Mouse (Mus musculus): ENCODE measurements at regions not wholly inside any gene's neighbourhood (a gene's known extent, or its start where the extent isn't known, plus 50 kb on each side); places are given as distances from the start of the nearest gene placed in this dataset.

GRCm38 (mm10) chr9:41861136-41861535 lies 263.0 kb downstream of the Sorl1 start:
- Histone ChIP-seq H3K27ac (replicated peaks in 1 of 2; ENCODE audit: control insufficient read depth in 1 of 2, insufficient read depth in 1 of 2, low read depth in 2 of 2, low read length in 2 of 2) (peak overlapping the region; percentile 55 to 77), H3K9me3 (ENCODE audit: control insufficient read depth, low read length) (no peaks in the 10 kb centered on the region), H3K4me1 (ENCODE audit: control insufficient read depth in 2 of 2, insufficient read depth in 2 of 2, low read length in 2 of 2) (peaks cover 19 to 26% of the 10 kb centered on the region in 2 experiments), H3K4me3 (ENCODE audit: control insufficient read depth in 1 of 2, insufficient read depth in 1 of 2, low read depth in 1 of 2, low read length in 2 of 2) (no peak overlapping the region), H3K27me3 (ENCODE audit: control insufficient read depth, insufficient read depth, low read length) (no peaks in the 10 kb centered on the region), H3K36me3 (ENCODE audit: control insufficient read depth, insufficient read depth, low read length) (no peaks in the 10 kb centered on the region), H3K9ac (ENCODE audit: low read length) (no peak overlapping the region), H3K4me2 (ENCODE audit: low read length) (peak overlapping the region; percentile 50)
- peak; percentile 3; the same call in 1 of the 2 replicates for ATAC-seq (ENCODE audit: insufficient number of reproducible peaks, insufficient read depth, low FRiP score, low read depth)
- WGBS: 45% methylated on average over 5 of the region's 5 CpGs

- Histone ChIP-seq H3K4me2 (ENCODE audit: low read length) (peak overlapping the region; percentile 50), H3K27ac (replicated peaks in 1 of 2; ENCODE audit: control insufficient read depth in 1 of 2, insufficient read depth in 1 of 2, low read depth in 2 of 2, low read length in 2 of 2) (peak overlapping the region; percentile 54 to 77; a peak in 3 of 4 replicates), H3K4me1 (ENCODE audit: control insufficient read depth in 2 of 2, insufficient read depth in 2 of 2, low read length in 2 of 2) (peaks cover 19 to 26% of the 10 kb centered on the region in 2 experiments), H3K36me3 (ENCODE audit: control insufficient read depth, insufficient read depth, low read length) (no peaks in the 10 kb centered on the region), H3K9ac (ENCODE audit: low read length) (0 out of 2 replicates have a peak overlapping the region, but pooled peaks have one; percentile 42), H3K4me3 (ENCODE audit: control insufficient read depth in 1 of 2, insufficient read depth in 1 of 2, low read depth in 1 of 2, low read length in 2 of 2) (no peak overlapping the region), H3K27me3 (ENCODE audit: control insufficient read depth, insufficient read depth, low read length) (no peaks in the 10 kb centered on the region), H3K9me3 (ENCODE audit: control insufficient read depth, low read length) (no peaks in the 10 kb centered on the region)
- 3% methylated on average over 4 of the region's 4 CpGs for WGBS
- peak; percentile 92 for ATAC-seq (ENCODE audit: insufficient number of reproducible peaks, insufficient read depth, low FRiP score, low read depth)
Measured at GRCm38 (mm10) chr9:41860681-41861080, 263.4 kb downstream of the Sorl1 start.

GRCm38 (mm10) chr9:41859780-41860179 lies 264.3 kb downstream of the Sorl1 start:
- Histone ChIP-seq H3K27ac (replicated peaks in 1 of 2; ENCODE audit: control insufficient read depth in 1 of 2, insufficient read depth in 1 of 2, low read depth in 2 of 2, low read length in 2 of 2) (peak overlapping the region; percentile 54 to 77), H3K4me3 (ENCODE audit: control insufficient read depth in 1 of 2, insufficient read depth in 1 of 2, low read depth in 1 of 2, low read length in 2 of 2) (no peak overlapping the region), H3K9ac (ENCODE audit: low read length) (0 out of 2 replicates have a peak overlapping the region, but pooled peaks have one; percentile 42), H3K4me1 (ENCODE audit: control insufficient read depth in 2 of 2, insufficient read depth in 2 of 2, low read length in 2 of 2) (peaks cover 19 to 26% of the 10 kb centered on the region in 2 experiments), H3K36me3 (ENCODE audit: control insufficient read depth, insufficient read depth, low read length) (no peaks in the 10 kb centered on the region), H3K4me2 (ENCODE audit: low read length) (peak overlapping the region; percentile 50; the same call in 1 of the 2 replicates), H3K27me3 (ENCODE audit: control insufficient read depth, insufficient read depth, low read length) (no peaks in the 10 kb centered on the region), H3K9me3 (ENCODE audit: control insufficient read depth, low read length) (no peaks in the 10 kb centered on the region)
- WGBS: 45% methylated on average over 3 of the region's 3 CpGs
- no peak for ATAC-seq (ENCODE audit: insufficient number of reproducible peaks, insufficient read depth, low FRiP score, low read depth)

- no peaks in the 10 kb centered on the region for H3K36me3 ChIP-seq (ENCODE audit: control insufficient read depth, insufficient read depth, low read length)
- WGBS: 55% methylated on average over 1 of the region's 1 CpGs
- no peaks in the 10 kb centered on the region for H3K4me1 ChIP-seq (ENCODE audit: control insufficient read depth in 2 of 2, insufficient read depth in 2 of 2, low read length in 2 of 2)
- no peaks in the 10 kb centered on the region for H3K9me3 ChIP-seq (ENCODE audit: control insufficient read depth, low read length)
- no peaks in the 10 kb centered on the region for H3K27me3 ChIP-seq (ENCODE audit: control insufficient read depth, insufficient read depth, low read length)
- H3K9ac ChIP-seq (ENCODE audit: low read length): no peak overlapping the region
- no peak for ATAC-seq (ENCODE audit: insufficient number of reproducible peaks, insufficient read depth, low FRiP score, low read depth)
- H3K4me2 ChIP-seq (ENCODE audit: low read length): no peak overlapping the region
- no peak overlapping the region for H3K27ac ChIP-seq (replicated peaks in 1 of 2; ENCODE audit: control insufficient read depth in 1 of 2, insufficient read depth in 1 of 2, low read depth in 2 of 2, low read length in 2 of 2)
- H3K4me3 ChIP-seq (ENCODE audit: control insufficient read depth in 1 of 2, insufficient read depth in 1 of 2, low read depth in 1 of 2, low read length in 2 of 2): no peak overlapping the region
Measured at GRCm38 (mm10) chr9:41852099-41852498, 272.0 kb downstream of the Sorl1 start.

GRCm38 (mm10) chr9:41849628-41850326 lies 274.3 kb downstream of the Sorl1 start:
- Histone ChIP-seq H3K27me3 (ENCODE audit: control insufficient read depth, insufficient read depth, low read length) (no peaks in the 10 kb centered on the region), H3K36me3 (ENCODE audit: control insufficient read depth, insufficient read depth, low read length) (no peaks in the 10 kb centered on the region), H3K4me3 (ENCODE audit: control insufficient read depth in 1 of 2, insufficient read depth in 1 of 2, low read depth in 1 of 2, low read length in 2 of 2) (no peak overlapping the region), H3K9me3 (ENCODE audit: control insufficient read depth, low read length) (no peaks in the 10 kb centered on the region), H3K9ac (ENCODE audit: low read length) (no peak overlapping the region), H3K4me2 (ENCODE audit: low read length) (no peak overlapping the region), H3K27ac (replicated peaks in 1 of 2; ENCODE audit: control insufficient read depth in 1 of 2, insufficient read depth in 1 of 2, low read depth in 2 of 2, low read length in 2 of 2) (no peak overlapping the region), H3K4me1 (ENCODE audit: control insufficient read depth in 2 of 2, insufficient read depth in 2 of 2, low read length in 2 of 2) (peaks cover 3 to 7% of the 10 kb centered on the region in 2 experiments; a peak in 3 of 4 replicates)
- 68% methylated on average over 4 of the region's 4 CpGs for WGBS
- no peak for ATAC-seq (ENCODE audit: insufficient number of reproducible peaks, insufficient read depth, low FRiP score, low read depth)

GRCm38 (mm10) chr9:41844616-41845015 lies 279.5 kb downstream of the Sorl1 start:
- Histone ChIP-seq H3K4me2 (ENCODE audit: low read length) (no peak overlapping the region), H3K4me3 (ENCODE audit: control insufficient read depth in 1 of 2, insufficient read depth in 1 of 2, low read depth in 1 of 2, low read length in 2 of 2) (no peak overlapping the region), H3K27me3 (ENCODE audit: control insufficient read depth, insufficient read depth, low read length) (no peaks in the 10 kb centered on the region), H3K36me3 (ENCODE audit: control insufficient read depth, insufficient read depth, low read length) (no peaks in the 10 kb centered on the region), H3K9me3 (ENCODE audit: control insufficient read depth, low read length) (no peaks in the 10 kb centered on the region), H3K27ac (replicated peaks in 1 of 2; ENCODE audit: control insufficient read depth in 1 of 2, insufficient read depth in 1 of 2, low read depth in 2 of 2, low read length in 2 of 2) (no peak overlapping the region), H3K9ac (ENCODE audit: low read length) (no peak overlapping the region), H3K4me1 (ENCODE audit: control insufficient read depth in 2 of 2, insufficient read depth in 2 of 2, low read length in 2 of 2) (peaks cover 3 to 7% of the 10 kb centered on the region in 2 experiments; a peak in 3 of 4 replicates)
- ATAC-seq (ENCODE audit: insufficient number of reproducible peaks, insufficient read depth, low FRiP score, low read depth): no peak
- 76% methylated on average over 3 of the region's 3 CpGs for WGBS

- 78% methylated on average over 11 of the region's 11 CpGs for WGBS
- Histone ChIP-seq H3K36me3 (ENCODE audit: control insufficient read depth, insufficient read depth, low read length) (no peaks in the 10 kb centered on the region), H3K4me2 (ENCODE audit: low read length) (no peak overlapping the region), H3K27me3 (ENCODE audit: control insufficient read depth, insufficient read depth, low read length) (no peaks in the 10 kb centered on the region), H3K9me3 (ENCODE audit: control insufficient read depth, low read length) (peaks cover 8% of the 10 kb centered on the region), H3K9ac (ENCODE audit: low read length) (no peak overlapping the region), H3K4me3 (ENCODE audit: control insufficient read depth in 1 of 2, insufficient read depth in 1 of 2, low read depth in 1 of 2, low read length in 2 of 2) (no peak overlapping the region), H3K4me1 (ENCODE audit: control insufficient read depth in 2 of 2, insufficient read depth in 2 of 2, low read length in 2 of 2) (no peaks in the 10 kb centered on the region), H3K27ac (replicated peaks in 1 of 2; ENCODE audit: control insufficient read depth in 1 of 2, insufficient read depth in 1 of 2, low read depth in 2 of 2, low read length in 2 of 2) (no peak overlapping the region)
- ATAC-seq (ENCODE audit: insufficient number of reproducible peaks, insufficient read depth, low FRiP score, low read depth): no peak
Measured at GRCm38 (mm10) chr9:41834487-41835404, 289.4 kb downstream of the Sorl1 start.

Measured in heart, embryonic 14.5 days (tissue).